Mouse (Mus musculus): Measurements from ENCODE around the gene Npas2. TPM values are rescaled to one million over a fixed set of nuclear protein-coding genes. Genes with fewer than 3 reads are reported as not detected.

Npas2 gene
- polyA plus RNA-seq, 1 experiment from 2014 or later = 0.78 TPM

DNA sequence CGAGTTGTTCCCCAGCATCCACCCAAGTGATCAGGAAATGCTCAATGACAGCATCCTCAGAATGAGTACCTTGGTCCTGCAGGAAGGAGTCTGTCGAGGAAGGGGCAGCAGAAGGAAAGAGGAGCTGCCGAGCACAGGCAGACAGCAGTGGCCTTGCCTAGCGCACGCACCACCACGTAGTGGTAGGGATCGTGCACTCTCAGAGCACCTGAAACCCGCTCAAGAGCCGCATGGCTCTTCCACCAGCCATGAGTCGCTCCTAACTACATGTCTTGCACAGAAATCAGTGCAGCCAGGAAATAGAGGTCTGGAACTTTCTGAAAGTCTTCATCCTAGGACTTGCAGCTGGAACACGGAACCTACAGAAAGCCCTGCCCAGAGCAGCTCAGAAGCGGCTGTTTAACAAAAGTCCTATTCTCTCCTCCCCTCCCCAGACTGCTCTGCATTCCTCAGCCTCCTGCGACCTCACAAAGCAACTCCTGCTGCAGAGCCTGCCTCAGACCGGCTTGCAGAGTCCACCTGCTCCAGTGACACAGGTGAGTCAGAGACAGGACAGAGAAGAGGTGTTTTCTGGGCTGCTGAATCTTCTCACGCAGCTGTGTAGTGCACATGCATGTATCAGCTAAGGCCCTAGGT lies 142.1 kb downstream of the Npas2 start:
- peaks cover 12% of the 10 kb centered on the region for H3K4me1 ChIP-seq (replicated peaks)
- no peak overlapping the region for H3K27ac ChIP-seq (ENCODE audit: poor library complexity, severe bottlenecking)
- H3K36me3 ChIP-seq = no peaks in the 10 kb centered on the region
- H3K9me3 ChIP-seq (replicated peaks) = no peaks in the 10 kb centered on the region
- no peak overlapping the region for H3K9ac ChIP-seq
- no peak for ATAC-seq (ENCODE audit: insufficient number of reproducible peaks, low FRiP score)
- peak overlapping the region; percentile 11; the same call in 1 of the 2 replicates for H3K4me2 ChIP-seq
- H3K4me3 ChIP-seq = no peak overlapping the region
- WGBS = 32% methylated on average over 15 of the region's 15 CpGs
- H3K27me3 ChIP-seq (replicated peaks) = peaks cover 30% of the 10 kb centered on the region

- Histone ChIP-seq H3K36me3 (no peaks in the 10 kb centered on the region), H3K27me3 (replicated peaks) (peaks cover 30% of the 10 kb centered on the region), H3K4me1 (replicated peaks) (peaks cover 3% of the 10 kb centered on the region), H3K4me3 (no peak overlapping the region), H3K27ac (ENCODE audit: poor library complexity, severe bottlenecking) (no peak overlapping the region), H3K9me3 (replicated peaks) (no peaks in the 10 kb centered on the region), H3K4me2 (no peak overlapping the region), H3K9ac (no peak overlapping the region)
- no peak for ATAC-seq (ENCODE audit: insufficient number of reproducible peaks, low FRiP score)
- 87% methylated on average over 8 of the region's 8 CpGs for WGBS
Observed at GRCm38 (mm10) chr1:39336788-39337187, 143.3 kb downstream of the Npas2 start.

DNA sequence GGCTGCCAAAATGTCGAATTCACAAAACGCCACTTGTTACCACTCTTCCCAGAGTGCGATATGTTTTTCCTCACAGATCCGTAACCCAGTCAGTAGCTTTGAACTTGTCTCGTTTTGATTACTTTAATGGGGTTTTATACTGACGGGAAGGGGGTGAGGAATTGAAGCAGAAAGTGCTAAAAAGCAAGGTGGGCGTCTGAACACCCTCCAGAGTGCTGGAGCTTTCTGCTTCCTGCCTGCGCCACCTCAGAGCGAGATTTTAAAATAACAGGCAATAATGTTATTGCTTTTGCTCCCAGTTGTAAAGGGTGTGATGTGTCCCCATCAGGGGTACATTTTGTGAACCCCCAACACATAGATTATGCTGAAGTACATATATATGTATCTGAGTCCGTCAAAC lies 145.3 kb downstream of the Npas2 start:
- no peaks in the 10 kb centered on the region for H3K36me3 ChIP-seq
- no peak overlapping the region for H3K9ac ChIP-seq
- H3K27ac ChIP-seq (ENCODE audit: poor library complexity, severe bottlenecking) = no peak overlapping the region
- H3K4me2 ChIP-seq = no peak overlapping the region
- ATAC-seq (ENCODE audit: insufficient number of reproducible peaks, low FRiP score) = no peak
- H3K4me1 ChIP-seq (replicated peaks) = peaks cover 3% of the 10 kb centered on the region
- 70% methylated on average over 10 of the region's 10 CpGs for WGBS
- H3K4me3 ChIP-seq = no peak overlapping the region
- no peaks in the 10 kb centered on the region for H3K9me3 ChIP-seq (replicated peaks)
- peaks cover 30% of the 10 kb centered on the region for H3K27me3 ChIP-seq (replicated peaks)

- 64% methylated on average over 5 of the region's 5 CpGs for WGBS
- no peak overlapping the region for H3K27ac ChIP-seq (ENCODE audit: poor library complexity, severe bottlenecking)
- no peak for ATAC-seq (ENCODE audit: insufficient number of reproducible peaks, low FRiP score)
- H3K9me3 ChIP-seq (replicated peaks) = no peaks in the 10 kb centered on the region
- H3K4me3 ChIP-seq = no peak overlapping the region
- H3K27me3 ChIP-seq (replicated peaks) = peaks cover 30% of the 10 kb centered on the region
- no peak overlapping the region for H3K9ac ChIP-seq
- H3K36me3 ChIP-seq = no peaks in the 10 kb centered on the region
- peaks cover 3% of the 10 kb centered on the region for H3K4me1 ChIP-seq (replicated peaks)
- no peak overlapping the region for H3K4me2 ChIP-seq
Observed at GRCm38 (mm10) chr1:39339455-39339854, 145.9 kb downstream of the Npas2 start.

- ATAC-seq (ENCODE audit: insufficient number of reproducible peaks, low FRiP score) = no peak
- H3K27me3 ChIP-seq (replicated peaks) = peaks cover 23% of the 10 kb centered on the region
Observed at GRCm38 (mm10) chr1:39340156-39340555, 146.6 kb downstream of the Npas2 start.

GRCm38 (mm10) chr1:39340647-39341046 lies 147.1 kb downstream of the Npas2 start:
- Histone ChIP-seq H3K27ac (ENCODE audit: poor library complexity, severe bottlenecking) (no peak overlapping the region), H3K36me3 (no peaks in the 10 kb centered on the region), H3K4me2 (no peak overlapping the region), H3K4me1 (replicated peaks) (peaks cover 3% of the 10 kb centered on the region), H3K4me3 (no peak overlapping the region), H3K9ac (no peak overlapping the region), H3K27me3 (replicated peaks) (peaks cover 18% of the 10 kb centered on the region), H3K9me3 (replicated peaks) (no peaks in the 10 kb centered on the region)
- WGBS = 22% methylated on average over 8 of the region's 8 CpGs
- ATAC-seq (ENCODE audit: insufficient number of reproducible peaks, low FRiP score) = no peak

More at GRCm38 (mm10) chr1:39340156-39340555, 146.6 kb downstream of the Npas2 start:
- no peak overlapping the region for H3K27ac ChIP-seq (ENCODE audit: poor library complexity, severe bottlenecking)
- no peak overlapping the region for H3K4me3 ChIP-seq
- 43% methylated on average over 6 of the region's 6 CpGs for WGBS
- H3K9ac ChIP-seq = no peak overlapping the region
- no peak overlapping the region for H3K4me2 ChIP-seq
- H3K4me1 ChIP-seq (replicated peaks) = peaks cover 3% of the 10 kb centered on the region
- H3K36me3 ChIP-seq = no peaks in the 10 kb centered on the region
- no peaks in the 10 kb centered on the region for H3K9me3 ChIP-seq (replicated peaks)

DNA sequence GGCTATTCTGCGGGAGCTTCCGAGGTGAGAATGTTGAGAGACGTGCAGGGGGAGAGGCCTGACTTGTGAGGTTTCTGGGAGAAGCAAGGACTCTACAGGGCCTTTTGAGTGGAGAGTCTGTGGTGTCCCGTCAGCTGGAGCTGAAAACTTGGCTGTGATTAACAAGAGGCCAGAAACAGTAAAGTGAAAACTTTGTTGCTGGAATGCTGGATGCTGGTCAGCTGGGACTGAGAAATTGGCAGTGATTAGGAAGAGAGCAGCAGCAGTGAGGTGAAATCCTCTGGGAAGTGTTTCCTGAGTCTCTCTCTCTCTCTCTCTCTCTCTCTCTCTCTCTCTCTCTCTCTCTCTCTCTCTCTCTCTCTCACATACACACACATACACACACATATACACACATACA lies 148.3 kb downstream of the Npas2 start:
- H3K36me3 ChIP-seq = no peaks in the 10 kb centered on the region
- H3K4me2 ChIP-seq = no peak overlapping the region
- H3K4me3 ChIP-seq = no peak overlapping the region
- H3K4me1 ChIP-seq (replicated peaks) = no peaks in the 10 kb centered on the region
- H3K27me3 ChIP-seq (replicated peaks) = peaks cover 18% of the 10 kb centered on the region
- ATAC-seq (ENCODE audit: insufficient number of reproducible peaks, low FRiP score) = no peak
- 75% methylated on average over 4 of the region's 4 CpGs for WGBS
- H3K27ac ChIP-seq (ENCODE audit: poor library complexity, severe bottlenecking) = no peak overlapping the region
- no peaks in the 10 kb centered on the region for H3K9me3 ChIP-seq (replicated peaks)
- H3K9ac ChIP-seq = no peak overlapping the region

- no peak overlapping the region for H3K4me3 ChIP-seq
- peaks cover 14% of the 10 kb centered on the region for H3K27me3 ChIP-seq (replicated peaks)
- no peak overlapping the region for H3K9ac ChIP-seq
- 75% methylated on average over 5 of the region's 5 CpGs for WGBS
- H3K36me3 ChIP-seq = no peaks in the 10 kb centered on the region
- H3K27ac ChIP-seq (ENCODE audit: poor library complexity, severe bottlenecking) = no peak overlapping the region
- ATAC-seq (ENCODE audit: insufficient number of reproducible peaks, low FRiP score) = no peak
- no peak overlapping the region for H3K4me2 ChIP-seq
- no peaks in the 10 kb centered on the region for H3K4me1 ChIP-seq (replicated peaks)
- H3K9me3 ChIP-seq (replicated peaks) = no peaks in the 10 kb centered on the region
Observed at GRCm38 (mm10) chr1:39343242-39343641, 149.7 kb downstream of the Npas2 start.

DNA sequence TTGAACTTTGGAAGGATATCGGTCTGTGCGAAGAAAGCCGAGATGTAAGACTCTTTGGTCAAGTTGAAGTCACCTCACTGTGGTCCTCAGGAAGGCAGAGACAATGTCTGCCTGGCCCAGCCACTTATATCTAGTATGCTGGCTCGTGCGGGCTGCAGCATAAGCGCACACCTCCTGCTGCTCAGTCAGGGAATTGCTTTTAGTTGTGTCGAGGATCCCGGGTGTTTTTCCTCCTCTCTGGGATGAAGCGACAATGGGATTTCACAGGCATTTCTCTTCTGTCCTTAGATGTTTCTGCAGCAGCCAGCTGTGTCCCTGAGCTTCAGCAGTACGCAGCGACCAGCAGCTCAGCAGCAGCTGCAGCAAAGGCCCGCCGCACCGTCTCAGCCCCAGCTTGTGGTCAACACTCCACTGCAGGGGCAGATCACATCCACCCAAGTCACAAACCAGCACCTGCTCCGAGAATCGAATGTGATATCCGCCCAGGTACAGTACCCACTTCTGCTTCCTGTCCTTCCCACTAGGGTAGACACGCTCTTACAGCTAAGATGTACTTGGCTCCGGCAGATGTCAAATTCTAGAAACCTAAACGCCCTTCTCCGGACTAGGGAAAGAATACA lies 151.6 kb downstream of the Npas2 start:
- no peak for ATAC-seq (ENCODE audit: insufficient number of reproducible peaks, low FRiP score)
- H3K27ac ChIP-seq (ENCODE audit: poor library complexity, severe bottlenecking) = no peak overlapping the region
- 47% methylated on average over 21 of the region's 21 CpGs for WGBS

DNA sequence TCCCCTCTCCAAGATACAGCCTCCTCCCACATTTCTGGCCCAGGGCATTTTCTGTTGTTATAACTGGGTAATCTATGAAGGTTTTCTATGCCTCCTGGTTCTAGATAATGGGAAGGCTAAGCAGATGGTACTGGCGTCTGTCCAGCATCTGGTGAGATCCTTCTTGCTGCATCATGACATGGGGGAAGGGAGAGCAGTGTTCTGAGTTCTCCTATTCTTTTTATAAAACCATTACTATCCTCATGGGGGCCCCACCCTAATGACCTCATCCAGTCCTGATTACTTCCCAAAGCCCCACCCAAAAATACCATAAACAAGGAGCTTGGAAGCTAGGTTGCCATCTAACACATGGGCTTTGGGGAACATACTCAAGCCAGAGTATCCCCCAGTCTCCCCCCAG lies 155.5 kb downstream of the Npas2 start:
- ATAC-seq (ENCODE audit: insufficient number of reproducible peaks, low FRiP score) = no peak
- H3K27me3 ChIP-seq (replicated peaks) = no peaks in the 10 kb centered on the region; the same call in 1 of the 2 replicates
- WGBS = 53% methylated on average over 1 of the region's 1 CpGs
- H3K4me2 ChIP-seq = no peak overlapping the region
- no peaks in the 10 kb centered on the region for H3K9me3 ChIP-seq (replicated peaks)
- H3K4me3 ChIP-seq = no peak overlapping the region
- no peak overlapping the region for H3K9ac ChIP-seq
- no peak overlapping the region for H3K27ac ChIP-seq (ENCODE audit: poor library complexity, severe bottlenecking)
- H3K36me3 ChIP-seq = no peaks in the 10 kb centered on the region
- no peaks in the 10 kb centered on the region for H3K4me1 ChIP-seq (replicated peaks)

More for the DNA sequence above, 151.6 kb downstream of the Npas2 start:
- Histone ChIP-seq H3K9ac (no peak overlapping the region), H3K9me3 (replicated peaks) (no peaks in the 10 kb centered on the region), H3K36me3 (no peaks in the 10 kb centered on the region), H3K4me1 (replicated peaks) (no peaks in the 10 kb centered on the region), H3K4me2 (no peak overlapping the region), H3K27me3 (replicated peaks) (no peaks in the 10 kb centered on the region; the same call in 1 of the 2 replicates), H3K4me3 (no peak overlapping the region)

GRCm38 (mm10) chr1:39349427-39349826 lies 155.9 kb downstream of the Npas2 start:
- Histone ChIP-seq H3K9me3 (replicated peaks) (no peaks in the 10 kb centered on the region), H3K27me3 (replicated peaks) (no peaks in the 10 kb centered on the region; the same call in 1 of the 2 replicates), H3K36me3 (no peaks in the 10 kb centered on the region), H3K4me1 (replicated peaks) (no peaks in the 10 kb centered on the region), H3K4me3 (no peak overlapping the region), H3K4me2 (no peak overlapping the region), H3K27ac (ENCODE audit: poor library complexity, severe bottlenecking) (no peak overlapping the region), H3K9ac (no peak overlapping the region)
- WGBS = 68% methylated on average over 7 of the region's 7 CpGs
- no peak for ATAC-seq (ENCODE audit: insufficient number of reproducible peaks, low FRiP score)
